Mouse (Mus musculus): ENCODE measurements around the gene Zfr2.
A peak's percentile ranks its signal among the peaks of the same experiment; 100 is the strongest.

- peak; percentile 95 for TF ChIP-seq CTCF (IDR thresholded peaks at IDR 0.05)
- no peak for TF ChIP-seq EP300 (IDR thresholded peaks at IDR 0.05)
Observed at GRCm38 (mm10) chr10:81289278-81289677, 56.3 kb downstream of the Zfr2 start.

Measured in lung, postnatal 0 days (tissue).